Mouse (Mus musculus): ENCODE results near the gene Ephb2.

Ephb2 gene

GRCm38 (mm10) chr4:136602568-136602967 is 233.2 kb downstream of the Ephb2 start, which contains the start of gene Kdm1a:
Kdm1a (minus strand) TSS chr4:136602723.
- peak; percentile 90 for DNase-seq (ENCODE audit: low read depth, low spot score)

- peak; percentile 51 for DNase-seq (ENCODE audit: low read depth, low spot score)
Observed at GRCm38 (mm10) chr4:136602018-136602554, 233.7 kb downstream of the Ephb2 start.

GRCm38 (mm10) chr4:136601476-136601875 is 234.3 kb downstream of the Ephb2 start:
- DNase-seq (ENCODE audit: low read depth, low spot score): peak; percentile 76

GRCm38 (mm10) chr4:136600536-136600935 is 235.3 kb downstream of the Ephb2 start:
- DNase-seq (ENCODE audit: low read depth, low spot score): no peak

GRCm38 (mm10) chr4:136599869-136600268 is 235.9 kb downstream of the Ephb2 start:
- DNase-seq (ENCODE audit: low read depth, low spot score): peak; percentile 20

- DNase-seq (ENCODE audit: low read depth, low spot score): peak; percentile 80
Observed at GRCm38 (mm10) chr4:136598268-136598876, 237.4 kb downstream of the Ephb2 start.
